8 mouse cellular contexts compared by ENCODE assay signal in the genomic region with DNA sequence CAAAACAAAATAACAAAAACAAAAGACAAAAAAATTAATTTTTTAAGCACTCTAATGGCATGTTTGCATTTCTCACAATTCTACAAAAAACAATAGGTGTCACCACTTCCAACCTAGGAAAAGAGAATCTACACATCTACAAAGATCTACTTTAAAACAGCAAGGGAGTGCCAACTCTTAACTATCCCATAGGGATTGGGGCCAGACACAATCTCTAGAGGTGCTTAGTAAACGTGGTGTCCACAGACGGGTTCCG. TPM values are rescaled to one million over a fixed set of nuclear protein-coding genes. Genes with fewer than 3 reads are reported as not detected.
DNase-seq lines count a peak whose midpoint lies in the region; ATAC-seq and TF ChIP-seq lines count a peak whose summit lies in the region.

TSS of gene Kif4 (plus strand) at position 192 of the 256 bp plus-strand sequence.

- DNase-seq in heart, adult 18-20 months: no peak
- DNase-seq in frontal cortex, postnatal 14 days (ENCODE audit: low spot score in 2 of 2): no peak
- no peak for DNase-seq in gastrocnemius, postnatal 25 days
- DNase-seq in kidney, adult 9 months: no peak

- no peaks in the 10 kb centered on the region for H3K4me1 ChIP-seq in heart, embryonic 15.5 days (replicated peaks)
- H3K4me1 ChIP-seq in bone marrow macrophage, adult 2 months (ENCODE audit: control insufficient read depth, insufficient read depth, low read length): no peaks in the 10 kb centered on the region; the same call in 1 of the 2 replicates
- peaks cover 14% of the 10 kb centered on the region for H3K4me1 ChIP-seq in hindbrain, embryonic 13.5 days (replicated peaks)
- H3K4me1 ChIP-seq in midbrain, embryonic 12.5 days: 0 out of 2 replicates have a peak, but pooled peaks cover 2% of the 10 kb centered on the region

- no peaks in the 10 kb centered on the region for H3K9me3 ChIP-seq in heart, embryonic 15.5 days (replicated peaks)
- H3K9me3 ChIP-seq in hindbrain, embryonic 13.5 days: no peaks in the 10 kb centered on the region
- no peaks in the 10 kb centered on the region for H3K9me3 ChIP-seq in midbrain, embryonic 12.5 days

- H3K4me3 ChIP-seq in heart, embryonic 15.5 days: peak within 1 kb of the TSS; percentile 69
- peak within 1 kb of the TSS; percentile 89 for H3K4me3 ChIP-seq in bone marrow macrophage, adult 2 months (ENCODE audit: insufficient read depth, low read length)
- H3K4me3 ChIP-seq in hindbrain, embryonic 13.5 days: peak within 1 kb of the TSS; percentile 49
- H3K4me3 ChIP-seq in midbrain, embryonic 12.5 days: peak within 1 kb of the TSS; percentile 57

- 12% methylated on average over 3 of the region's 3 CpGs for WGBS in heart, embryonic 15.5 days
- 19% methylated on average over 3 of the region's 3 CpGs for WGBS in hindbrain, embryonic 13.5 days
- WGBS in midbrain, embryonic 12.5 days: 33% methylated on average over 3 of the region's 3 CpGs

- peak within 1 kb of the TSS; percentile 68 for H3K27ac ChIP-seq in heart, embryonic 15.5 days
- peak within 1 kb of the TSS; percentile 49 for H3K27ac ChIP-seq in bone marrow macrophage, adult 2 months (ENCODE audit: insufficient read depth, low read depth, low read length)
- H3K27ac ChIP-seq in hindbrain, embryonic 13.5 days: peak within 1 kb of the TSS; percentile 64; the same call in 1 of the 2 replicates
- peak within 1 kb of the TSS; percentile 54; the same call in 1 of the 2 replicates for H3K27ac ChIP-seq in midbrain, embryonic 12.5 days (replicated peaks)

- no peaks in the 10 kb centered on the region for H3K27me3 ChIP-seq in heart, embryonic 15.5 days
- H3K27me3 ChIP-seq in hindbrain, embryonic 13.5 days: no peaks in the 10 kb centered on the region
- no peaks in the 10 kb centered on the region for H3K27me3 ChIP-seq in midbrain, embryonic 12.5 days

- peak; percentile 45 for ATAC-seq in heart, embryonic 15.5 days (replicated peaks; ENCODE audit: insufficient number of reproducible peaks, insufficient read depth, low FRiP score, low read depth)
- ATAC-seq in hindbrain, embryonic 13.5 days (ENCODE audit: low FRiP score): no peak
- ATAC-seq in midbrain, embryonic 12.5 days (ENCODE audit: low FRiP score, low read depth): no peak

- H3K4me2 ChIP-seq in heart, embryonic 15.5 days: peak within 1 kb of the TSS; percentile 79
- peak within 1 kb of the TSS; percentile 71 for H3K4me2 ChIP-seq in hindbrain, embryonic 13.5 days
- peak within 1 kb of the TSS; percentile 64 for H3K4me2 ChIP-seq in midbrain, embryonic 12.5 days (replicated peaks)

- peak within 1 kb of the TSS; percentile 63 for H3K9ac ChIP-seq in heart, embryonic 15.5 days
- H3K9ac ChIP-seq in hindbrain, embryonic 13.5 days: peak within 1 kb of the TSS; percentile 76
- H3K9ac ChIP-seq in midbrain, embryonic 12.5 days (replicated peaks): peak within 1 kb of the TSS; percentile 62

- H3K36me3 ChIP-seq in heart, embryonic 15.5 days: 0 out of 2 replicates have a peak, but pooled peaks cover 7% of the 10 kb centered on the region
- H3K36me3 ChIP-seq in hindbrain, embryonic 13.5 days: peaks cover 4% of the 10 kb centered on the region; the same call in 1 of the 2 replicates
- peaks cover 16% of the 10 kb centered on the region; the same call in 1 of the 2 replicates for H3K36me3 ChIP-seq in midbrain, embryonic 12.5 days

- no peak for TF ChIP-seq POLR2A in bone marrow macrophage, adult 2 months (IDR thresholded peaks at IDR 0.05; ENCODE audit: borderline replicate concordance, low read depth, low read length)

- no peak for TF ChIP-seq CTCF in bone marrow macrophage, adult 2 months (IDR thresholded peaks at IDR 0.05; ENCODE audit: low read depth, low read length)

RNA-seq across cellular contexts. Expression of gene Kif4, which starts in this region (rescaled TPM):
- polyA plus RNA-seq in heart, embryonic 15.5 days (2015; fragmentation: Nextera tagmentation; extraction: Ambion mirVana): 18.9 and 21.5 TPM in 2 replicates
- total RNA-seq in heart, adult 18-20 months (2021): under 1 TPM; 0.31 to 0.35 TPM
- polyA plus RNA-seq in bone marrow macrophage, adult 2 months (2012; ENCODE audit: insufficient read depth, insufficient read length, missing spikeins): 9.0 and 13.4 TPM in 2 replicates
- polyA plus RNA-seq in hindbrain, embryonic 13.5 days (2015; fragmentation: Nextera tagmentation; extraction: Ambion mirVana): 6.5 and 7.1 TPM in 2 replicates
- 39.2 and 44.3 TPM in 2 replicates for polyA plus RNA-seq in midbrain, embryonic 12.5 days (2016; fragmentation: Nextera tagmentation; extraction: Ambion mirVana)
- total RNA-seq in gastrocnemius, postnatal 25 days (2021): under 1 TPM; 0.15 to 0.46 TPM
